Mouse (Mus musculus): Measurements from ENCODE around the gene Gstp3. TPM values are rescaled to one million over a fixed set of nuclear protein-coding genes. Genes with fewer than 3 reads are reported as not detected.
A peak's percentile ranks its signal among the peaks of the same experiment; 100 is the strongest.

The Gstp3 gene
- 0.36 and 0.49 TPM in 2 replicates for polyA plus RNA-seq (2015; fragmentation: Nextera tagmentation; extraction: Ambion mirVana)

DNA sequence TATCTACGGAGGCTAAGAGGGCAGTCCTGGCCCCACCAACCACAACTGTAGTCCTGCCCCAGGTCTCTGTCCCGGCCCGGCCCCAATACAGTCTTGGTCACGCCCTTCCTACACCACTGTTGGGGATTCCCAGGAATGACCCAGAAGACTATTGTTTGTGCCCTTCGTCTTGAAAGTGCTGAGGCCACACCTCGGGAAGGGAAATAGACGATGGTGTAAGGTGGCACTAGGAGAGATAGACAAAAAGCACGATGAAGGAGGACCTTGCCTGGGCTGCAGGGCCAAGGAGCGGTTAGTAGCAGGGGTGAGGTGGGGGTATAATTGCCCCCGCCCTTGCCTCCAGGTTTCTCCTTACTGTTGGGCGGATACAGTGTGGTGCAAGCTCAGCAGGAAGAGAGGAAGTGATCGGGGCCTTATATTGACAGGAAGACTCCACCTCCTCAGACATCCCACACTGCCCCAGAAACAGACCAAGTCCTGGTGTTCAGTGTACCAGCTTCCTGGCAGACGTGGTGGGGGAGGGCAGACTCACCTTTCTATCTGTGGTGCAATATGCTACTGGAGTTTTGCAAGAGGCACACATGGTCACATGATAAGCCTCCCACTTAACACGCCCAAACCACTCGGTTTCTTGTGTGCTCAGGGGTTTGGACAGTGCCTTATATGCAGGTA, at the start of gene Gstp3:
TSS of gene Gstp3 (minus strand) at position 501 of the 672 bp plus-strand sequence.
- H3K4me1 ChIP-seq (ENCODE audit: insufficient read depth, low read length) = no peaks in the 10 kb centered on the region
- no peak within 1 kb of the TSS for H3K4me2 ChIP-seq (replicated peaks; ENCODE audit: low read depth, low read length)
- 79% methylated on average over 15 of the region's 15 CpGs for WGBS
- no peak within 1 kb of the TSS for H3K4me3 ChIP-seq (ENCODE audit: low read length)
- H3K27me3 ChIP-seq (ENCODE audit: insufficient read depth, low read length) = no peaks in the 10 kb centered on the region
- H3K9ac ChIP-seq (replicated peaks; ENCODE audit: low read length) = no peak within 1 kb of the TSS
- no peaks in the 10 kb centered on the region for H3K9me3 ChIP-seq (ENCODE audit: low read length)
- H3K27ac ChIP-seq (ENCODE audit: low read length) = no peak within 1 kb of the TSS
- H3K36me3 ChIP-seq (ENCODE audit: insufficient read depth, low read length) = no peaks in the 10 kb centered on the region
- ATAC-seq (ENCODE audit: low FRiP score, low TSS enrichment) = peak; percentile 63; the same call in 1 of the 2 replicates

DNA sequence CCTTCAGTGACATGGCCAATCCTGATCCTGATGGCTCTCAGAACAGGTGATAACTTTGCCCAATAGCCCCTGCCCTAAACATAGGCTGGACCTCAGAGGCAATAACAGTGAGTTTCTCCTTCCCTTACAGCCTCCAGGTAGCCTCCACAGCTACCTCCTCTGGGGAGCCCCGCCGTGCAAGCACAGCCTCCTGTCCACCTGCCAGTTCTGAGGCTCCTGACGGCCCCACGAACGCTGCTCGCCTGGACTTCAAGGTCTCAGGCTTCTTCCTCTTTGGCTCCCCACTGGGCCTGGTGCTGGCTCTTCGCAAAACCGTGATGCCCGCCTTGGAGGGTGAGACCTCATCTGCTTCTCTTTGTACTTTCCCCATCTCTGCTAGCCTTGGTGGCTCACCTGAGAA, 49.2 kb upstream of the Gstp3 start:
- H3K9ac ChIP-seq (replicated peaks; ENCODE audit: low read length) = no peak overlapping the region
- ATAC-seq (ENCODE audit: low FRiP score, low TSS enrichment) = no peak
- H3K27ac ChIP-seq (ENCODE audit: low read length) = no peak overlapping the region
- no peaks in the 10 kb centered on the region for H3K27me3 ChIP-seq (ENCODE audit: insufficient read depth, low read length)
- peaks cover 8% of the 10 kb centered on the region for H3K36me3 ChIP-seq (ENCODE audit: insufficient read depth, low read length)
- no peak overlapping the region for H3K4me2 ChIP-seq (replicated peaks; ENCODE audit: low read depth, low read length)
- 84% methylated on average over 9 of the region's 9 CpGs for WGBS
- no peak overlapping the region for H3K4me3 ChIP-seq (ENCODE audit: low read length)
- H3K4me1 ChIP-seq (ENCODE audit: insufficient read depth, low read length) = peaks cover 11% of the 10 kb centered on the region
- H3K9me3 ChIP-seq (ENCODE audit: low read length) = no peaks in the 10 kb centered on the region

DNA sequence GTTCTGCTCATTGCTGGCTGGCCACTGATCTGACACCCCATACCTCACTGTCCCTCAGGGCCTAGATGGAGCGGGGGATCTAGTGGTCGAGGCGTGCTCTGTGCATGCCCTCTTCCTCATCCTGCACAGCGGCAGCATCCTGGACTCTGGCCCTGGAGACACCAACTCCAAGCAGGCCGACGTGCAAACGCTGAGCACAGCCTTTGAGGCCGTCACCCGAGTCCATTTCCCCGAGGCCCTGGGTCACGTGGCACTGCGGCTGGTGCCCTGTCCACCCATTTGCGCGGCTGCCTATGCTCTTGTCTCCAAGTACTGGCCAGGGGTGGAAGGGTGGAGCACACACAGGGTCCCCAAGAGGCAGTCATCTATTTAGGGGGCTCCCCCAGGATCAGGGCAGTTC, 47.3 kb upstream of the Gstp3 start:
- H3K4me3 ChIP-seq (ENCODE audit: low read length) = no peak overlapping the region
- H3K9ac ChIP-seq (replicated peaks; ENCODE audit: low read length) = no peak overlapping the region
- H3K4me2 ChIP-seq (replicated peaks; ENCODE audit: low read depth, low read length) = no peak overlapping the region
- no peaks in the 10 kb centered on the region for H3K9me3 ChIP-seq (ENCODE audit: low read length)
- ATAC-seq (ENCODE audit: low FRiP score, low TSS enrichment) = no peak
- WGBS = 87% methylated on average over 14 of the region's 14 CpGs
- no peak overlapping the region for H3K27ac ChIP-seq (ENCODE audit: low read length)
- peaks cover 5% of the 10 kb centered on the region; the same call in 1 of the 2 replicates for H3K27me3 ChIP-seq (ENCODE audit: insufficient read depth, low read length)
- peaks cover under 1% of the 10 kb centered on the region; the same call in 1 of the 2 replicates for H3K36me3 ChIP-seq (ENCODE audit: insufficient read depth, low read length)
- no peaks in the 10 kb centered on the region for H3K4me1 ChIP-seq (ENCODE audit: insufficient read depth, low read length)

DNA sequence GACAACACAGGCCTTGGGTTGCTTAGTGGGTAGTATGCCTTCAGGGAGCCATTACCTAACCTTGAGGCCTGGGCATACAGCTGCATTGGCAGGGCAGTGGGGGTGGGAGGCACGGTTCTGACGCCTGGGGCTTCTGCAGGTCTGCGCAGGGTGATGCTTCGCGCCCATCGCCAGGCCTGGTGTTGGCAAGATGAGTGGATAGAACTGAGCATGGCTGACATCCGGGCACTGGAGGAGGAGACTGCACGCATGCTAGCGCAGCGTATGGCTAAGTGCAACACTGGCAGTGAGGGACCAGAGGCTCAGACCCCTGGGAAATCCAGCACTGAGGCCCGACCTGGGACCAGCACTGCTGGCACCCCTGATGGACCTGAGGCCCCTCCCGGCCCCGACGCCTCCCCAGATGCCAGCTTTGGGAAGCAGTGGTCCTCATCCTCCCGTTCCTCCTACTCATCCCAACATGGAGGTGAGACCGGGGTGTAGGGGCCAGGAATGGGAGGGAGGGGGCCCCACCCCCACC, 45.4 kb upstream of the Gstp3 start:
- Histone ChIP-seq H3K4me1 (ENCODE audit: insufficient read depth, low read length) (peaks cover 17% of the 10 kb centered on the region), H3K9ac (replicated peaks; ENCODE audit: low read length) (no peak overlapping the region), H3K27ac (ENCODE audit: low read length) (no peak overlapping the region), H3K9me3 (ENCODE audit: low read length) (no peaks in the 10 kb centered on the region), H3K4me2 (replicated peaks; ENCODE audit: low read depth, low read length) (no peak overlapping the region), H3K4me3 (ENCODE audit: low read length) (no peak overlapping the region), H3K27me3 (ENCODE audit: insufficient read depth, low read length) (peaks cover 23% of the 10 kb centered on the region), H3K36me3 (ENCODE audit: insufficient read depth, low read length) (no peaks in the 10 kb centered on the region; the same call in 1 of the 2 replicates)
- no peak for ATAC-seq (ENCODE audit: low FRiP score, low TSS enrichment)
- 85% methylated on average over 16 of the region's 16 CpGs for WGBS

DNA sequence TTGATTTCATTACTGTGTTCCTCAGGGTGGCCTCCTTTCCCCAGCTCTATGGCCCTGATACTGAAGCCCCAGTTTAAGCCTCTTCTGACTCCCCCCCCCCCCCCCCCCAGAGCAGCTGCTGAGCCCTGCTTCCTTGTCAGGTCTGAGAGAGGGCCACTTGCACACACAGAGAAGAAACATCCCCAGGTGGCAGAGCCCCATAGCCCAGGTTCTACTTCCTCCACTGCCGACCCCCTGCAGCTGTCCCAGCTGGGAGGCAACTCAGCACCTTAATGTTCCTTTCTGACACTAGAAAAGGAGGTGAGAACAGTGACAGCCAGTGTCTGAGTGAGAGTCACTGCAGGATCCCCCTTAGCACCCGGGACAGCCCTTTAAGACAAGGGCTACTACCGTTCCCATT, 44.4 kb upstream of the Gstp3 start:
- H3K4me3 ChIP-seq (ENCODE audit: low read length) = no peak overlapping the region
- H3K4me2 ChIP-seq (replicated peaks; ENCODE audit: low read depth, low read length) = no peak overlapping the region
- H3K9ac ChIP-seq (replicated peaks; ENCODE audit: low read length) = no peak overlapping the region
- H3K4me1 ChIP-seq (ENCODE audit: insufficient read depth, low read length) = peaks cover 25% of the 10 kb centered on the region
- peaks cover 25% of the 10 kb centered on the region for H3K27me3 ChIP-seq (ENCODE audit: insufficient read depth, low read length)
- H3K36me3 ChIP-seq (ENCODE audit: insufficient read depth, low read length) = no peaks in the 10 kb centered on the region
- WGBS = 71% methylated on average over 3 of the region's 3 CpGs
- no peak for ATAC-seq (ENCODE audit: low FRiP score, low TSS enrichment)
- no peak overlapping the region for H3K27ac ChIP-seq (ENCODE audit: low read length)
- no peaks in the 10 kb centered on the region for H3K9me3 ChIP-seq (ENCODE audit: low read length)

DNA sequence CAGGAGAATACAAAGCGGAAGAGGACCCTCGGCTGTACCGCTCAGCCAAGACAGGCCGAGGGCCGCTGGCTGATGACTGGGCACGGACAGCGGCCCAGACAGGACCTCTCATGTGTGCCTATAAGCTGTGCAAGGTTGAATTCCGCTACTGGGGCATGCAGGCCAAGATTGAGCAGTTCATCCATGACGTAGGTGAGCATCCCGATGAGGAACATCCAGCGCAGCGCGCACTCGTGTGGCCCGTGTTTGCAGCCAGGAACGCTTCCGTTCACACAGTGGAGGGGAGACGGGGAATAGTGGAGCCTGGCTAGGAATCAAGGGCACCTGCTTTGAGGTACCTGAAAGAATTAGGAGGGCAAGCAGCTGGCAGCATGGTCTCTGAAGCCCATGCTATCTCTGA, 43.9 kb upstream of the Gstp3 start:
- no peak for ATAC-seq (ENCODE audit: low FRiP score, low TSS enrichment)
- H3K4me1 ChIP-seq (ENCODE audit: insufficient read depth, low read length) = peaks cover 30% of the 10 kb centered on the region
- WGBS = 90% methylated on average over 18 of the region's 18 CpGs

DNA sequence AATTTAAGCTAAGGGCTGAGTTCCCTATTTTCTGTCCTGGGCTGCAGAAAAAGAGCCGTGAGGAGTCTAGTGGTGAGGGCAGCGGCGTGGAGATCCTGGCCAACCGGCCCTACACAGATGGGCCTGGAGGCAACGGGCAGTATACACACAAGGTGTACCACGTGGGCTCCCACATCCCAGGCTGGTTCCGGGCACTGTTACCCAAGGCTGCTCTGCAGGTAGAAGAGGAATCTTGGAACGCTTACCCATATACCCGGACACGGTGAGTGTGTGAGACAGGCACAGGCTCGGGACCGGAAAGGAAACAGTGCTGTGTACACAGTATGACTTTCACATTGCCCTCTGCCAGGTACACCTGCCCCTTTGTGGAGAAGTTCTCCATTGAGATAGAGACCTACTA, 43.3 kb upstream of the Gstp3 start:
- Histone ChIP-seq H3K27ac (ENCODE audit: low read length) (no peak overlapping the region), H3K36me3 (ENCODE audit: insufficient read depth, low read length) (no peaks in the 10 kb centered on the region), H3K27me3 (ENCODE audit: insufficient read depth, low read length) (peaks cover 25% of the 10 kb centered on the region), H3K9me3 (ENCODE audit: low read length) (no peaks in the 10 kb centered on the region), H3K9ac (replicated peaks; ENCODE audit: low read length) (no peak overlapping the region), H3K4me1 (ENCODE audit: insufficient read depth, low read length) (peaks cover 34% of the 10 kb centered on the region), H3K4me2 (replicated peaks; ENCODE audit: low read depth, low read length) (no peak overlapping the region), H3K4me3 (ENCODE audit: low read length) (no peak overlapping the region)
- ATAC-seq (ENCODE audit: low FRiP score, low TSS enrichment) = no peak
- WGBS = 92% methylated on average over 12 of the region's 12 CpGs

More for the DNA sequence above, 43.9 kb upstream of the Gstp3 start:
- no peak overlapping the region for H3K4me2 ChIP-seq (replicated peaks; ENCODE audit: low read depth, low read length)
- no peak overlapping the region for H3K9ac ChIP-seq (replicated peaks; ENCODE audit: low read length)
- peaks cover 25% of the 10 kb centered on the region for H3K27me3 ChIP-seq (ENCODE audit: insufficient read depth, low read length)
- H3K27ac ChIP-seq (ENCODE audit: low read length) = no peak overlapping the region
- H3K36me3 ChIP-seq (ENCODE audit: insufficient read depth, low read length) = no peaks in the 10 kb centered on the region
- H3K9me3 ChIP-seq (ENCODE audit: low read length) = no peaks in the 10 kb centered on the region
- H3K4me3 ChIP-seq (ENCODE audit: low read length) = no peak overlapping the region

DNA sequence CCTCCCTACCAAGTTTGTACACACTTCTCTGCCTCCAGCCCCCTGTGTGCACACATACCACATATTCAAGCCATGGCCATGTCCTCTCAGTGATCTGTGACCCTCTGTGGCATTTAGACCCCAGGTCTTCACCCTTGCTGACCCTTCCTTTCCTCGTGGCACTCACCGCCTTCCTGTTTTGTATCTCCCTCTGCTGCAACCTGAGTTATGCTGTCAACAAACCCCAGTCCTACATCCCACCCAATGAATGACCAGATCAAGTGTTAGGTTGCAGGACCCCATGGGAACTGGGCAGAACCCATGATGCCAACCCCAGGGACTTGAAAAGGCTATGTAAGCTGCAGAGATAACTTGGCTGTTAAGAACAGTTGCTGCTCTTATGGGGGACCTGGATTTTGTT, 42.7 kb upstream of the Gstp3 start:
- Histone ChIP-seq H3K4me1 (ENCODE audit: insufficient read depth, low read length) (peaks cover 38% of the 10 kb centered on the region), H3K9me3 (ENCODE audit: low read length) (no peaks in the 10 kb centered on the region), H3K9ac (replicated peaks; ENCODE audit: low read length) (no peak overlapping the region), H3K4me2 (replicated peaks; ENCODE audit: low read depth, low read length) (no peak overlapping the region), H3K4me3 (ENCODE audit: low read length) (no peak overlapping the region), H3K27me3 (ENCODE audit: insufficient read depth, low read length) (peaks cover 25% of the 10 kb centered on the region), H3K36me3 (ENCODE audit: insufficient read depth, low read length) (no peaks in the 10 kb centered on the region), H3K27ac (ENCODE audit: low read length) (no peak overlapping the region)
- 87% methylated on average over 2 of the region's 2 CpGs for WGBS
- no peak for ATAC-seq (ENCODE audit: low FRiP score, low TSS enrichment)

DNA sequence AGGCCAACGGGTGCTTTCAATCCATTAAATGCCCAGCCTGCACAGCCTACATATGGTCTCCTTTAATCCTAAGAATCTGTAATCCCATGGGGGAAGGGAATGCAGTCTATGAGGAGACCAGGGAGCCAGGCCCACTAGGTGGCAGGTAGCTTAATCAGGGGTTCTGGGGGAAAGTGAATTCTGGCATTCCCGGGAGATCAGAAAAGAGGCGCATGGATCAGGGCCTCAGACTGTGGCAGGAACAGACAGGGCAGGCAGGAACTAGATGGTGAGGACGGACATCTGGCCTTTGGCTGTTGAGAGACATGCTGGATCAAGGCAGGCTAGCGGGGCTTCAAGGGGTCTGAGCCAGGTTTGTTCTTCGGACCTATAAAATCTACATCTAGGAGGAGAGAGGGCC, 42.1 kb upstream of the Gstp3 start:
- no peak for ATAC-seq (ENCODE audit: low FRiP score, low TSS enrichment)
- Histone ChIP-seq H3K9me3 (ENCODE audit: low read length) (no peaks in the 10 kb centered on the region), H3K4me3 (ENCODE audit: low read length) (peak overlapping the region; percentile 53; the same call in 1 of the 2 replicates), H3K4me1 (ENCODE audit: insufficient read depth, low read length) (peaks cover 38% of the 10 kb centered on the region), H3K4me2 (replicated peaks; ENCODE audit: low read depth, low read length) (peak overlapping the region; percentile 86), H3K27me3 (ENCODE audit: insufficient read depth, low read length) (peaks cover 25% of the 10 kb centered on the region), H3K9ac (replicated peaks; ENCODE audit: low read length) (0 out of 2 replicates have a peak overlapping the region, but pooled peaks have one; percentile 67), H3K36me3 (ENCODE audit: insufficient read depth, low read length) (no peaks in the 10 kb centered on the region), H3K27ac (ENCODE audit: low read length) (no peak overlapping the region)
- WGBS = 73% methylated on average over 6 of the region's 6 CpGs

DNA sequence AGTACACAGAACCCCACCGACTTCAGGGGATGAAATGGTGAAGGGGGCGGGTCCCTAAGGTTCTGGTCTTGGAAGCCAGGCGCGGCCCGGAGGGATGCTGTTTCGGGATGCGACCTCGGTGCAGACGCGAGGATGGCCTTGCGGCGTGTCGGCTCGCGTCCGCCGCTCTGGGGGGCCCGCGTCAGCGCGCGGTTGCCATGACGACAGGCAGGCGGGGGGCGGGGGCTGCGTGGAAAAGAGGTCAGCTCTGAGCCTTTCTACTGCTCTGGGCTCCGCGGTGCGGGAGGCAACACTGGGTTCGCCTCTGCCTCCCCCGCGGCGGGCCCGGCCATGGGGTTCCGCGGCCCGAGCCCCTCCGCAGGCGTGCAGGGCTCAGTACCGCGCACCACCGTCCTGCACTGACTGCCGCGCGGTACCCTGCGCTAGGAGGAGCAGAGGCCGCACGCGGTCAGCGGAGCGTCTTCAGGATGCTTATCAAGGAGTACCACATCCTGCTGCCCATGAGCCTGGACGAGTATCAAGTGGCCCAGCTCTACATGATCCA, 41.4 kb upstream of the Gstp3 start:
- Histone ChIP-seq H3K27me3 (ENCODE audit: insufficient read depth, low read length) (peaks cover 25% of the 10 kb centered on the region), H3K4me2 (replicated peaks; ENCODE audit: low read depth, low read length) (peak overlapping the region; percentile 86), H3K27ac (ENCODE audit: low read length) (no peak overlapping the region), H3K4me3 (ENCODE audit: low read length) (peak overlapping the region; percentile 53), H3K4me1 (ENCODE audit: insufficient read depth, low read length) (peaks cover 45% of the 10 kb centered on the region), H3K36me3 (ENCODE audit: insufficient read depth, low read length) (no peaks in the 10 kb centered on the region), H3K9me3 (ENCODE audit: low read length) (no peaks in the 10 kb centered on the region), H3K9ac (replicated peaks; ENCODE audit: low read length) (peak overlapping the region; percentile 67)
- under 1% methylated on average over 45 of the region's 52 CpGs for WGBS
- ATAC-seq (ENCODE audit: low FRiP score, low TSS enrichment) = no peak

All from kidney, embryonic 16.5 days (tissue).